Mouse (Mus musculus) G1E (cell line): ENCODE measurements around the gene Kctd20. TPM values are rescaled to one million over a fixed set of nuclear protein-coding genes. Genes with fewer than 3 reads are reported as not detected.

Source experiments
- ATAC-seq: 2 replicates; pipeline ENCODE4 v1.8.0; 2016; ENCODE audit warnings: mild to moderate bottlenecking; ENCODE audit not compliant: insufficient number of reproducible peaks, poor library complexity, low FRiP score, severe bottlenecking; ENCODE audit errors: extremely low read depth
- DNase-seq: peaks from one replicate; pipeline ENCODE4 v3.0.0; 2012; ENCODE audit warnings: low spot score
- H3K27me3 ChIP-seq: 2 replicates; pipeline ENCODE4 v1.6.1; 2012; ENCODE audit warnings: mild to moderate bottlenecking, low read length, inconsistent platforms; ENCODE audit not compliant: insufficient read depth
- H3K36me3 ChIP-seq: replicated peaks from 2 replicates; pipeline ENCODE3; 2012; ENCODE audit warnings: mild to moderate bottlenecking, inconsistent platforms
- H3K4me1 ChIP-seq: 2 replicates; pipeline ENCODE4 v1.6.1; 2012; ENCODE audit warnings: low read depth, low read length, inconsistent platforms, mixed read lengths; ENCODE audit not compliant: insufficient read depth
- H3K4me3 ChIP-seq: 2 replicates; pipeline ENCODE4 v1.5.1; 2012; ENCODE audit warnings: low read depth, mild to moderate bottlenecking, inconsistent platforms, low read length, moderate library complexity, mixed read lengths
- H3K9me3 ChIP-seq: replicated peaks from 2 replicates; pipeline ENCODE4 v1.6.1; 2012; ENCODE audit warnings: inconsistent platforms
- CTCF ChIP-seq: IDR thresholded peaks from 2 replicates; pipeline ENCODE4 v1.5.1; 2012; ENCODE audit warnings: low read depth, low read length, inconsistent platforms, mixed read lengths
- GATA1 ChIP-seq: IDR thresholded peaks from 2 replicates; pipeline ENCODE4 v1.6.1; 2012; ENCODE audit warnings: borderline replicate concordance, low read length, inconsistent platforms, mixed read lengths
- GATA2 ChIP-seq: IDR thresholded peaks from 2 replicates; pipeline ENCODE4 v1.6.1; 2012; ENCODE audit warnings: low read depth, low read length, inconsistent platforms, borderline replicate concordance
- POLR2AphosphoS5 ChIP-seq: IDR thresholded peaks from 2 replicates; pipeline ENCODE4 v1.6.1; 2012; ENCODE audit warnings: low read depth, low read length, inconsistent platforms; ENCODE audit not compliant: insufficient replicate concordance
- TAL1 ChIP-seq: conservative IDR thresholded peaks from 2 replicates; pipeline ENCODE4 v1.6.1; 2012; ENCODE audit warnings: low read depth, low read length, inconsistent platforms, mixed read lengths
- polyA plus RNA-seq: library from polyadenylated mRNA; stranded (reverse); fragments of >175 nt; gene quantifications from 2 replicates; pipeline ENCODE4 v1.2.3, GENCODE M21; 2012
- total RNA-seq, 2 experiments: library from RNA; stranded (forward) in 1 of 2; stranded (reverse) in 1 of 2; fragments of 200-1000 nt in 1 of 2; fragments of >200 nt in 1 of 2; fragmentation: Nextera tagmentation in 1 of 2; gene quantifications; 2 replicates each; pipeline ENCODE4 v1.2.3; 2014 to 2017

Gene Kctd20
- total and polyA plus RNA-seq, 3 experiments: 51.0 to 91.6 (median 66.3) TPM

GRCm38 (mm10) chr17:28979091-28979490 is 27.3 kb downstream of the Kctd20 start:
- no peak for DNase-seq
- no peak for ATAC-seq
- H3K36me3 ChIP-seq: peaks cover 92% of the 10 kb centered on the region
- no peak overlapping the region for H3K4me3 ChIP-seq
- H3K9me3 ChIP-seq: no peaks in the 10 kb centered on the region
- no peaks in the 10 kb centered on the region for H3K27me3 ChIP-seq
- TF ChIP-seq GATA2: no peak
- no peak for TF ChIP-seq TAL1
- no peak for TF ChIP-seq GATA1
- no peak for TF ChIP-seq CTCF
- no peak for TF ChIP-seq POLR2AphosphoS5
- H3K4me1 ChIP-seq: no peaks in the 10 kb centered on the region

- TF ChIP-seq CTCF (no peak), TAL1 (no peak), POLR2AphosphoS5 (no peak), GATA1 (no peak), GATA2 (no peak)
- ATAC-seq (no peak), DNase-seq (no peak)
Observed at GRCm38 (mm10) chr17:28981081-28981480, 29.3 kb downstream of the Kctd20 start.

DNA sequence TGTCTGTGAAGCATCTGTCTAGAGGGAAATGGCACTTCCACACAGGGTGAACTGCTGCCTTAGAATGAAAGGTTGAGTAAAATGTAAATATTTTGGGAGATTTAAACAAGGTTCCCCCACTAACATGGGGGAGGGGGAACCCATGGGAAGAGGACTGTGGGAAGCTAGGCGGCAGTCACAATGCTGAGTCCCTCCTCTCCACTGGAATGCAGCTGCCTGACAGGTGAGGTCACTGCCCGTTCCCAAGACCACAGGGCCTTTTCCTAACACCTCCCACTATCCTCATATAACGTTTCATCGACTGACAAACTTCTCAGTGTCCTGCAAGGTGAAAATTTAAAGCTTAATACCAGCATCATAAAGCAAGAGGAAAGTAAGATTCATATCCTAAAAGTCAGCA is 30.8 kb downstream of the Kctd20 start:
- ATAC-seq: no peak
- Histone ChIP-seq H3K4me3 (no peak overlapping the region), H3K27me3 (no peaks in the 10 kb centered on the region), H3K36me3 (peaks cover 87% of the 10 kb centered on the region), H3K9me3 (no peaks in the 10 kb centered on the region), H3K4me1 (peaks cover 4% of the 10 kb centered on the region; the same call in 1 of the 2 replicates)
- TF ChIP-seq GATA1 (no peak), POLR2AphosphoS5 (no peak), GATA2 (no peak), TAL1 (no peak)
- no peak for DNase-seq

More at GRCm38 (mm10) chr17:28981081-28981480, 29.3 kb downstream of the Kctd20 start:
- Histone ChIP-seq H3K36me3 (peaks cover 87% of the 10 kb centered on the region), H3K4me1 (no peaks in the 10 kb centered on the region), H3K4me3 (no peak overlapping the region), H3K27me3 (no peaks in the 10 kb centered on the region), H3K9me3 (no peaks in the 10 kb centered on the region)

- TF ChIP-seq CTCF (no peak), GATA1 (no peak), POLR2AphosphoS5 (no peak), GATA2 (no peak), TAL1 (no peak)
- Histone ChIP-seq H3K36me3 (peaks cover 89% of the 10 kb centered on the region), H3K4me1 (peaks cover 4% of the 10 kb centered on the region; the same call in 1 of the 2 replicates), H3K4me3 (no peak overlapping the region), H3K9me3 (no peaks in the 10 kb centered on the region), H3K27me3 (no peaks in the 10 kb centered on the region)
- DNase-seq (no peak), ATAC-seq (no peak)
Observed at GRCm38 (mm10) chr17:28984724-28985420, 33.1 kb downstream of the Kctd20 start.

DNA sequence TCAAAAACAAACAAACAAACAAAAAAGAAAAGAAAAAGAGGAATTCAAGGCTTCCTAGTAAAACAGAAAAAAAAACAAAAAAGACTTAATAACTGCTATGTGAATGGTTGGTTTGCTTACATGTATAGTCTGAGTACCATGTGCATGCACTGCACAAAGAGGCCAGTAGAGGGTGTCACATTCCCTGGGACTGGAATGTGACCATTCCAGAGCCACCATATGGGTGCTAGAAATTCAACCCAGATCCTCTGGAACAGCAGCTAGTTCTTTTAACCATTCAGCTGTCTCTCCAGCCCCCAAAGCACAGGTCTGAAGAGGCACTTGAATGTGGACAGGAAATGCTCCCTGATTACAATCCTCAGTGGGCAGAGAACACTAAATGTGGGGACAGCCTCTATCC is 35.1 kb downstream of the Kctd20 start:
- ATAC-seq (no peak), DNase-seq (no peak)
- H3K9me3 ChIP-seq: no peaks in the 10 kb centered on the region
- H3K36me3 ChIP-seq: peaks cover 94% of the 10 kb centered on the region
- no peak overlapping the region for H3K4me3 ChIP-seq
- no peaks in the 10 kb centered on the region for H3K27me3 ChIP-seq
- H3K4me1 ChIP-seq: peaks cover 4% of the 10 kb centered on the region; the same call in 1 of the 2 replicates
- TF ChIP-seq CTCF (peak; percentile 56), TAL1 (no peak)

DNA sequence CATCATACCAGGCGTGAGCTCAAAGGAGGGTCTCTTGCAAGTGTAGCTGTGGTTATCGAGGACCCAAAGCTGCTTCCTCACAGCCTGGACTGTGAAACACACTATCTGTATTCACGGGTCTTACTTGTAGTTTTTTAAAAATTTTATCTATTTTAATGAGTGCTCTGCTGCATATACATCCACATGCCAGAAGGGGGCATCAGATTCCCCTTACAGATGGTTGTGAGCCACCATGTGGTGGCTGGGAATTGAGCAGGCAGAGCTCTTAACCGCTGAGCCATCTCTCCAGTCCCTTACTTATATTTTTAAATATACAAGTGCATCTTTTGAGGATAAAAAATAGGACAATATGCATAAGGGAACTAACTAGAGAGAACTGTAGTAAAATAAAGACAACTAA is 36.0 kb downstream of the Kctd20 start:
- Histone ChIP-seq H3K27me3 (no peaks in the 10 kb centered on the region), H3K4me1 (peaks cover 4% of the 10 kb centered on the region; the same call in 1 of the 2 replicates), H3K4me3 (no peak overlapping the region), H3K9me3 (no peaks in the 10 kb centered on the region), H3K36me3 (peaks cover 89% of the 10 kb centered on the region)
- DNase-seq (no peak), ATAC-seq (no peak)
- no peak for TF ChIP-seq GATA1
- TF ChIP-seq POLR2AphosphoS5: no peak
- TF ChIP-seq TAL1: no peak
- peak; percentile 56 for TF ChIP-seq CTCF
- TF ChIP-seq GATA2: no peak
